Mouse (Mus musculus) stomach, postnatal 0 days (tissue): ENCODE measurements at regions not wholly inside any gene's neighbourhood (a gene's known extent, or its start where the extent isn't known, plus 50 kb on each side); places are given as distances from the start of the nearest gene placed in this dataset.
A peak's percentile ranks its signal among the peaks of the same experiment; 100 is the strongest.

Experiments used
- ATAC-seq: fragments of 200-750 bp; cut with Nextera tagmentation; 2 replicates; pipeline ENCODE4 v1.8.0; 2017; ENCODE audit not compliant: low FRiP score, low TSS enrichment
- DNase-seq: peaks from one replicate; pipeline ENCODE4 v3.0.0-alpha.2; 2016; ENCODE audit warnings: low spot score
- H3K27ac ChIP-seq: fragments of 300-500 bp; sonication (generic); replicated peaks from 2 replicates; pipeline ENCODE4 v1.5.1; 2014; ENCODE audit warnings: mild to moderate bottlenecking, control low read depth
- H3K27me3 ChIP-seq: fragments of 300-500 bp; sonication (generic); 2 replicates; pipeline ENCODE4 v1.6.1; 2014; ENCODE audit warnings: low read length; ENCODE audit not compliant: control insufficient read depth, insufficient read depth
- H3K36me3 ChIP-seq: fragments of 300-500 bp; sonication (generic); 2 replicates; pipeline ENCODE4 v1.6.1; 2014; ENCODE audit warnings: low read length, mixed read lengths; ENCODE audit not compliant: control insufficient read depth, insufficient read depth
- H3K4me1 ChIP-seq: fragments of 300-500 bp; sonication (generic); replicated peaks from 2 replicates; pipeline ENCODE4 v1.6.1; 2014; ENCODE audit warnings: antibody characterized with exemption; ENCODE audit not compliant: control insufficient read depth, insufficient read depth
- H3K4me2 ChIP-seq: fragments of 300-500 bp; sonication (generic); replicated peaks from 2 replicates; pipeline ENCODE4 v1.6.1; 2014; ENCODE audit warnings: low read depth, mild to moderate bottlenecking, control low read depth, moderate library complexity
- H3K4me3 ChIP-seq: fragments of 300-500 bp; sonication (generic); 2 replicates; pipeline ENCODE4 v1.5.1; 2014; ENCODE audit warnings: low read depth, low read length, control low read depth
- H3K9ac ChIP-seq: fragments of 300-500 bp; sonication (generic); 2 replicates; pipeline ENCODE4 v1.6.1; 2014; ENCODE audit warnings: mild to moderate bottlenecking, low read length, control low read depth, mixed read lengths
- H3K9me3 ChIP-seq: fragments of 300-500 bp; sonication (generic); 2 replicates; pipeline ENCODE4 v1.6.1; 2016; ENCODE audit warnings: low read length; ENCODE audit not compliant: control insufficient read depth
- CTCF ChIP-seq: IDR thresholded peaks from 2 replicates; pipeline ENCODE4 v1.5.1; 2016; ENCODE audit warnings: antibody characterized with exemption, low read depth, mild to moderate bottlenecking, moderate library complexity
- EP300 ChIP-seq: optimal IDR thresholded peaks from 2 replicates; pipeline ENCODE3; 2016; ENCODE audit warnings: antibody characterized with exemption
- WGBS: fragments of 180-500 bp; shearing (Covaris S2); extraction: QIAGEN DNeasy Blood & Tissue Kit; methylation state at CpG from one replicate; pipeline ENCODE4 v1.1.7; 2014; 5-methylcytosine and 5-hydroxymethylcytosine counted together

DNA sequence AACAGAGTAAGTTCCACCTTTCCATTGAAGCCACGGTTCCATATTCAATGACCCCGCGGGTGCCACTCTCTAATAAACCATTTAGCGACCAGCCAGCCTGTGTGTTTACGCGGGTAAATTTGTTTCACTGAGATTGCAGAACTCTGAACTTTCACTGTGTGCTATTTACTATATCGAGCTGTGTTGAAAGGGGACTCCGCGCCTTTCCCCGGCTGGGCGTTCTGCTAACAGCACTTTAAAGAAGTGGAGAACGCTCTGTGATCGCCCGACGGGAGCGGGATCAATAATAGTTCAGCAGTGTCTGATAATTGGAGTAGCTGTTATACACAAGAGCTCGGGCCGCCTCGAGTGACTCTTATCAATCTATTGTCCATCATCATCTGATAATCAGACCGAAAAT is 149.8 kb downstream of the Tex29 start:
- H3K27ac ChIP-seq = no peak overlapping the region

GRCm38 (mm10) chr8:11999736-12000458 is 159.6 kb downstream of the Tex29 start:
- no peaks in the 10 kb centered on the region for H3K9me3 ChIP-seq
- 34% methylated on average over 23 of the region's 23 CpGs for WGBS
- no peak for TF ChIP-seq EP300
- peak; percentile 86 for TF ChIP-seq CTCF
- H3K27ac ChIP-seq = no peak overlapping the region
- H3K27me3 ChIP-seq = no peaks in the 10 kb centered on the region; the same call in 1 of the 2 replicates
- DNase-seq (peak; percentile 67), ATAC-seq (no peak)
- H3K4me1 ChIP-seq = no peaks in the 10 kb centered on the region
- no peak overlapping the region for H3K4me3 ChIP-seq
- H3K36me3 ChIP-seq = no peaks in the 10 kb centered on the region
- no peak overlapping the region for H3K4me2 ChIP-seq
- H3K9ac ChIP-seq = no peak overlapping the region

More for the DNA sequence above, 149.8 kb downstream of the Tex29 start:
- TF ChIP-seq EP300 = no peak
- TF ChIP-seq CTCF = no peak
- DNase-seq = no peak
- H3K4me3 ChIP-seq = no peak overlapping the region
- H3K36me3 ChIP-seq = no peaks in the 10 kb centered on the region
- 55% methylated on average over 20 of the region's 20 CpGs for WGBS
- H3K27me3 ChIP-seq = peaks cover 2% of the 10 kb centered on the region; the same call in 1 of the 2 replicates
- no peak overlapping the region for H3K9ac ChIP-seq
- H3K4me2 ChIP-seq = no peak overlapping the region
- H3K9me3 ChIP-seq = no peaks in the 10 kb centered on the region
- H3K4me1 ChIP-seq = no peaks in the 10 kb centered on the region
- no peak for ATAC-seq

GRCm38 (mm10) chr8:12000459-12000789 is 160.2 kb downstream of the Tex29 start:
- 47% methylated on average over 2 of the region's 2 CpGs for WGBS

DNA sequence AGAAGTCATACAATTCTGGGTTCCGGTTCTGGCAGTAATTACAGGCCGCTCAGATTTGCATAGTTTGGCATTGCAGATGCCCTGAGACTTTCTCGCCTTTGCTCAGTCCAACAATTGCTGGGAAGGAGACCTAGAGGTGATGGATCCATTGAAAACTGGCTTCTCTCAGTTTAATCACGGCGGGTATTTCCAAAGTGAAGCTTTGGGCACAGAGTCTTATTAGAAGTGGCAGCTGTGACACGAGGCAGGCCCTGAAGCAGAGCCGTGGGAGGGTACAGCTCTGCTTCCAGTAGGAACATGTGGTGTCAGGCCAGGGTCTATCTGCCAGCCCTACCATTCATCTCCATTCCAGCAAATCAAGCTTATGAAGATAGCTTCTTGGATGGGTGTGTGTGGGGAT is 164.0 kb downstream of the Tex29 start:
- Histone ChIP-seq H3K4me2 (no peak overlapping the region), H3K36me3 (no peaks in the 10 kb centered on the region), H3K4me3 (no peak overlapping the region), H3K27ac (no peak overlapping the region), H3K27me3 (no peaks in the 10 kb centered on the region; the same call in 1 of the 2 replicates), H3K9me3 (no peaks in the 10 kb centered on the region), H3K9ac (no peak overlapping the region), H3K4me1 (no peaks in the 10 kb centered on the region)
- DNase-seq = no peak
- 79% methylated on average over 7 of the region's 7 CpGs for WGBS
- ATAC-seq = no peak
- no peak for TF ChIP-seq CTCF
- TF ChIP-seq EP300 = no peak

More at GRCm38 (mm10) chr8:12000459-12000789, 160.2 kb downstream of the Tex29 start:
- Histone ChIP-seq H3K9me3 (no peaks in the 10 kb centered on the region), H3K4me1 (no peaks in the 10 kb centered on the region), H3K9ac (no peak overlapping the region), H3K27me3 (no peaks in the 10 kb centered on the region; the same call in 1 of the 2 replicates), H3K4me3 (no peak overlapping the region), H3K27ac (no peak overlapping the region), H3K4me2 (no peak overlapping the region), H3K36me3 (no peaks in the 10 kb centered on the region)
- DNase-seq (no peak), ATAC-seq (no peak)
- TF ChIP-seq EP300 (no peak), CTCF (no peak)

DNA sequence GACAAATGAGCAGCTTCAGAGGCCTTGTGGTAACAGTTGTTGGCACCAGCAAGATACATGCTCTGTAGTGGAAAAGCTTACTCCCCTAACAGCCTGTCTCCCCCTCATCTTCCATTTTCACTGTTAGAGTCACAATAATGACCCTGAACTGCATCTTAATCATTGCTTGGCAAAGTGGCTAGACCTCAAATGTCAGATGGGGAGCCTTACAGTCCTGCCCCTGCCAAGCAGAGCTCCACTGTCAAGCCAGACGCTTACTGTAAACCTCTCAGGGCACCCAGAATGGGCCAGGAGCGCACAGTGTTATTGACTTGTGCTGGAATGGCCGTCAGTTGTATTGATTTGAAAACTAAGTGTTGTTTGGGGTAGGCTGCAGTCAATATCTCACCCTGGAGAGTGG is 172.5 kb downstream of the Tex29 start:
- Histone ChIP-seq H3K27me3 (no peaks in the 10 kb centered on the region), H3K4me1 (no peaks in the 10 kb centered on the region), H3K27ac (no peak overlapping the region), H3K4me3 (no peak overlapping the region), H3K4me2 (no peak overlapping the region), H3K36me3 (no peaks in the 10 kb centered on the region), H3K9ac (no peak overlapping the region), H3K9me3 (no peaks in the 10 kb centered on the region)
- DNase-seq (no peak), ATAC-seq (no peak)
- 72% methylated on average over 3 of the region's 3 CpGs for WGBS
- TF ChIP-seq EP300 (no peak), CTCF (no peak)

GRCm38 (mm10) chr8:12017750-12018149 is 177.5 kb downstream of the Tex29 start:
- ATAC-seq (no peak), DNase-seq (no peak)
- H3K27me3 ChIP-seq = no peaks in the 10 kb centered on the region
- no peaks in the 10 kb centered on the region for H3K4me1 ChIP-seq
- no peak overlapping the region for H3K4me3 ChIP-seq
- H3K9ac ChIP-seq = no peak overlapping the region
- H3K4me2 ChIP-seq = no peak overlapping the region
- no peaks in the 10 kb centered on the region for H3K9me3 ChIP-seq
- 59% methylated on average over 7 of the region's 7 CpGs for WGBS
- TF ChIP-seq EP300 = no peak
- H3K36me3 ChIP-seq = no peaks in the 10 kb centered on the region
- H3K27ac ChIP-seq = no peak overlapping the region
